Mouse (Mus musculus) liver, postnatal 0 days (tissue): ENCODE measurements around the gene Slc25a53.
"Not testable (repeated sequence)": the region's sequence is repeated elsewhere in the genome, so short reads cannot be mapped to it uniquely, and the experiment has no call there.

Experiments
- CTCF ChIP-seq: sonication (generic); IDR thresholded peaks from 2 replicates; pipeline ENCODE4 v1.5.1; 2016; ENCODE audit warnings: antibody characterized with exemption, low read depth
- EP300 ChIP-seq: IDR thresholded peaks from 2 replicates; pipeline ENCODE4 v1.6.1; 2016; ENCODE audit warnings: antibody characterized with exemption, low read depth, mild to moderate bottlenecking

- not testable (repeated sequence) for TF ChIP-seq CTCF, EP300
These were observed 80.4 kb downstream of the Slc25a53 start for GRCm38 (mm10) chrX:136957583-136958279.
